Mouse (Mus musculus): ENCODE results near the gene Ctxn1. TPM values are rescaled to one million over a fixed set of nuclear protein-coding genes. Genes with fewer than 3 reads are reported as not detected.

Gene Ctxn1
- polyA plus RNA-seq, 1 experiment from 2014 or later, result 58.0 TPM

DNA sequence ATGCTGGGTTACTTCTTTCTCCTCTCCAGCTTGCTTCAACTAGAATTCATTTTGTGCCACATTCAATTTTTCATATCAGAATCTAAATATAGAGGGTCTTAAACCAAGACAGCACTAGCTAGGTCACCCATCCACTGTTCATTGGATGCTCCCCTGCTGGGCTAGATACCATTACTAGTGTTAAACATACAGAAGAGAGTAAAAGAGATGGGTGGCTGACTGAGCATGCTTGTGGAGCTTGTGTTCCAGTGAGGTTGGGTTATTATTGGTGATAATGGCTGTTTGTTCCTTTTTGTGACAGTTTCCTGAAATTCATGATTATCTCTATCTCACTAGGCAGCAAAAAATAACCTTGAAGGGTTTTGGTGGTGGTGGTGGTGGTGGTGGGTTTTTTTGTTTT lies 37.0 kb downstream of the Ctxn1 start:
- Histone ChIP-seq H3K9me3 (ENCODE audit: control insufficient read depth, low read length) (no peaks in the 10 kb centered on the region), H3K36me3 (ENCODE audit: control insufficient read depth, insufficient read depth, low read length) (no peaks in the 10 kb centered on the region), H3K4me3 (ENCODE audit: low read length) (no peak overlapping the region), H3K4me1 (replicated peaks; ENCODE audit: control insufficient read depth, insufficient read depth, low read length) (no peaks in the 10 kb centered on the region), H3K27me3 (ENCODE audit: control insufficient read depth, insufficient read depth, low read depth, low read length) (peaks cover 18% of the 10 kb centered on the region), H3K9ac (ENCODE audit: low read length) (no peak overlapping the region), H3K27ac (ENCODE audit: low read length) (no peak overlapping the region), H3K4me2 (ENCODE audit: low read depth, low read length) (no peak overlapping the region)
- ATAC-seq (ENCODE audit: low read depth), result no peak

DNA sequence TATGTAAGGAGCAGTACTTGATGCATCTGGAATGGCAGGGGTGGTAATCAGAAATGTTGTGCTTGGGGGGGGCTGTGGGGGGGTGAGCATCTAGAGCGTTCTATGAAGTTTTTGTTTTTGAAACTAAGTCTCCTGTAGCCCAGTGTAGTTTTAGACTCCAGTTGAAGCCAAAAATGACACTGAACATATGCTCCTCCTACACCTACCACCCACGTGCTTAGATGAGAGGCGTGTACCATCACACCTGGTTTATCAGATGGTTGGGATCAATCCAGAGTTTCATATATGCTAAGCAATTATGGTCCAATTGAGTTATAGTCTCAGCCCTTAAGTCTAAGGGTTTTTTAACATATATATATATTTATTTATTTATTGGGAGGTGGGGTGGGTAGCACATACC lies 39.5 kb downstream of the Ctxn1 start:
- Histone ChIP-seq H3K27ac (ENCODE audit: low read length) (no peak overlapping the region), H3K4me3 (ENCODE audit: low read length) (no peak overlapping the region), H3K4me2 (ENCODE audit: low read depth, low read length) (no peak overlapping the region), H3K9me3 (ENCODE audit: control insufficient read depth, low read length) (no peaks in the 10 kb centered on the region), H3K27me3 (ENCODE audit: control insufficient read depth, insufficient read depth, low read depth, low read length) (peaks cover 23% of the 10 kb centered on the region), H3K36me3 (ENCODE audit: control insufficient read depth, insufficient read depth, low read length) (no peaks in the 10 kb centered on the region), H3K4me1 (replicated peaks; ENCODE audit: control insufficient read depth, insufficient read depth, low read length) (peaks cover 3% of the 10 kb centered on the region), H3K9ac (ENCODE audit: low read length) (no peak overlapping the region)
- no peak for ATAC-seq (ENCODE audit: low read depth)
- WGBS, result 85% methylated on average over 3 of the region's 3 CpGs

DNA sequence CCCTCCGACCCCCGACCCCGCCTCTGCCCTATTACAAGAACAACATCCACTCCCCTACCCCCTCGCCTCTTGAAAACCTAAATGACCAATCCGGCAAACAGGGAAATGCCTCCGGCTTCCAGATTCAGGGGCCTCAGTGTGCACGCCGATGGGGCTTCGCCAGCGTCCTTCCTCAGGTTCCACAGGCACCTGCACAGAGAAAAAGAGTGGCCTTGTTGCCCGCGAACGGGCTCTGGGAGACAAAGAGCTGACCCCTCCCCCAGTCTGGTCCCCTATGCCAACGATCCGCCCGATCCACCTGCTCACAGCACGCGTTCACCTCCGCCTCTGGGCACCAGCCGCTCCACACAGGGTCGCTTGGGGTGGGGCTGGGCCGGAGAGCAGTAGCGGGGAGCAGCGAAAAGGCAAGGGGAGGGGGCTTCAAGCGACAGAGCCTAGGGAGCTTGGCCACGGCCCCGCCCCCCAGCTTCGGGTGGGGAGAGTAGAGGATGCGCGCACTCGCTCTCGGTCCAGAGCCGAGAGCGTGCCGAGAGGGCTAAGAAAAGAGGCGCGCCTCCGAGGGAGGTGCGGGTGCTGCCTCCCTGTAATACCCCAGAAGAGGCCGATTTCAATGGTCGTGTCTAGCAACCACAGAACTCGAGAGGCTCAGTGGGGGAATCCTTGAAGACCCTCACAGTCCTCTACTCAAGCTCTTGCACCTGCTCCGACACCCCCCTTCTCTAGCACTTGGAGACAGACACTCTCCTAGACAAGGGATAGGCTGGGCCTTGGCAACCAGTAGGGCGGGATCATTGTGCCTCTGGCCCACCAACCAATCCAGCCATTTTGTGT lies 42.1 kb downstream of the Ctxn1 start, which contains the start of gene Prr36:
Gene Prr36, minus strand, starts transcription at position 669 of the 831 bp plus-strand sequence.
- 0 out of 2 replicates have a peak within 1 kb of the TSS, but pooled peaks have one; percentile 37 for H3K27ac ChIP-seq (ENCODE audit: low read length)
- 3% methylated on average over 44 of the region's 44 CpGs for WGBS
- H3K9me3 ChIP-seq (ENCODE audit: control insufficient read depth, low read length), result no peaks in the 10 kb centered on the region
- peak within 1 kb of the TSS; percentile 74 for H3K4me2 ChIP-seq (ENCODE audit: low read depth, low read length)
- peaks cover 15% of the 10 kb centered on the region for H3K4me1 ChIP-seq (replicated peaks; ENCODE audit: control insufficient read depth, insufficient read depth, low read length)
- ATAC-seq (ENCODE audit: low read depth), result 0 out of 2 replicates have a peak, but pooled peaks have one; percentile 2
- H3K9ac ChIP-seq (ENCODE audit: low read length), result peak within 1 kb of the TSS; percentile 64
- peaks cover 23% of the 10 kb centered on the region for H3K27me3 ChIP-seq (ENCODE audit: control insufficient read depth, insufficient read depth, low read depth, low read length)
- H3K36me3 ChIP-seq (ENCODE audit: control insufficient read depth, insufficient read depth, low read length), result no peaks in the 10 kb centered on the region
- peak within 1 kb of the TSS; percentile 56 for H3K4me3 ChIP-seq (ENCODE audit: low read length)

DNA sequence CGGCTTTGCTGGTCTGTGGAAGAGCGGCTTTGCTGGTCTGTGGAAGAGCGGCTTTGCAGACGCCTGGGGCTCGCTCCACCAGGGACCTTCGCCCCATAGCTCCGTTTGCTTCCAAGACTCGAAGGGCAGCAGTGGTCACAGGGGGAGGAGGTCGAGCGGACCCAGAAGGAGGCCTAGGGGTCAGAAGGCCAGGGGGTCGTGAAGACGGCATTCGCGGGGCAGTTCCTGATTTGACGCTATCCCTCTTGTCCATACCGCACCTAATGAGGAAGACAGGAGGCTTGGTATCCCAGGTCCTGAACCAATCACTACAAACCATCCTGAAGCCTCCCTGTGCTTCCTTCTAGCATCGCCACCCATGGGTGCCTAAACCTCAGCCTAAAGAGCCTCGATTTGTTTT lies 42.8 kb downstream of the Ctxn1 start:
- Histone ChIP-seq H3K27ac (ENCODE audit: low read length) (no peak overlapping the region), H3K36me3 (ENCODE audit: control insufficient read depth, insufficient read depth, low read length) (no peaks in the 10 kb centered on the region), H3K4me3 (ENCODE audit: low read length) (peak overlapping the region; percentile 56), H3K27me3 (ENCODE audit: control insufficient read depth, insufficient read depth, low read depth, low read length) (peaks cover 23% of the 10 kb centered on the region), H3K9ac (ENCODE audit: low read length) (peak overlapping the region; percentile 64), H3K4me1 (replicated peaks; ENCODE audit: control insufficient read depth, insufficient read depth, low read length) (peaks cover 15% of the 10 kb centered on the region), H3K9me3 (ENCODE audit: control insufficient read depth, low read length) (no peaks in the 10 kb centered on the region), H3K4me2 (ENCODE audit: low read depth, low read length) (peak overlapping the region; percentile 74)
- no peak for ATAC-seq (ENCODE audit: low read depth)
- 6% methylated on average over 18 of the region's 18 CpGs for WGBS

DNA sequence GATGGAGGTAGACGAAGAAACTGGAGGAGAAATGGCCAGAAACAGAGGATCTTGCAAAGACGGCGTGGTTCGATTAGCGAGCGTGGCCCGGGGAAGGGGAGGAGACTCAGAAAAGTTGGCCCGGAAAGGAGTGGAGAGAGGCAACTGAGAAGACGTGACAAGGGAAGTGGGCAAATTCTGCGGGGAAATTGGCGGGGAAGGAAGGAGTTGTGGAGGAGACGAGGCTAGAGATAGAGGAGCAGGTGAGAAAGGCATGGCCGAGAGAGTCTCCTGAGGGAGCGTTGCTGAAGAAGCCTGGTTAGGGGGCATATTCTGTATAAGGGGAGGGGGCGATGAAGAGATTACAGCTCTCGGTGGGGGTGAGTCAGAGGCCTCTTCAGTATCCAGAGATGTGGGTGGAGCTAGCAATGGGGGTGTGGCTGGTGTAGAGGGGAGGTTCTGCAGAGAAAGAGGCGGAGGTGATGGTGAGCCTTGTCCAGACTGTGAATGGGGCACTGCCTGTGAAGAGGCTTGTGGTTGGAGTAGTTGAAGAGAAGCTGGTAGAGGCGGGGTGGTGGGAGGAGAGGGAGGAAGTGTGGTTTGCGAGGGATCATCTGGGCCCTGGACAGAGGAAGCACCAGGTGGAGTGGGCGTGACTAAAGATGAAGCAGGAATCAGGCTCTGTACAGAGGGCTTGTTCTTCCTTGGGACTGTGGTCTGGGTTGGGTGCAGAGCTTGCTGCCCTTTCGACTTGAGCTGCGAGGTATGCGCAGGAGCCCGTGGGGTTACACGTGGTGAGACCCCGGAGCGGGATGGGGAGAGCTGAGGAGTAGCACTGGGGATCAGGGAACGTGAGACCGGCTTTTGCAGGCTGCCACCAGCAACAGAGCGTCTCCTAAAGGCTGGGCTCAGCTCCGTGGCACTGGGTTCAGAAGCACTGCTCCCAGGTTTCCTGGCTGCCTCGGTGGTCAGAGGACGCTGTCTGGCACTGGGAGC lies 44.8 kb downstream of the Ctxn1 start:
- Histone ChIP-seq H3K27me3 (ENCODE audit: control insufficient read depth, insufficient read depth, low read depth, low read length) (peaks cover 23% of the 10 kb centered on the region), H3K4me3 (ENCODE audit: low read length) (peak overlapping the region; percentile 58), H3K36me3 (ENCODE audit: control insufficient read depth, insufficient read depth, low read length) (peaks cover 5% of the 10 kb centered on the region; the same call in 1 of the 2 replicates), H3K4me2 (ENCODE audit: low read depth, low read length) (peak overlapping the region; percentile 96), H3K27ac (ENCODE audit: low read length) (peak overlapping the region; percentile 90), H3K9me3 (ENCODE audit: control insufficient read depth, low read length) (no peaks in the 10 kb centered on the region), H3K4me1 (replicated peaks; ENCODE audit: control insufficient read depth, insufficient read depth, low read length) (peaks cover 15% of the 10 kb centered on the region), H3K9ac (ENCODE audit: low read length) (peak overlapping the region; percentile 64)
- peak; percentile 80 for ATAC-seq (ENCODE audit: low read depth)
- WGBS, result 4% methylated on average over 33 of the region's 33 CpGs

GRCm38 (mm10) chr8:4213210-4214005 lies 45.7 kb downstream of the Ctxn1 start:
- peak; percentile 80 for ATAC-seq (ENCODE audit: low read depth)
- WGBS, result 2% methylated on average over 18 of the region's 18 CpGs
- H3K4me2 ChIP-seq (ENCODE audit: low read depth, low read length), result peak overlapping the region; percentile 96
- peaks cover 6% of the 10 kb centered on the region; the same call in 1 of the 2 replicates for H3K36me3 ChIP-seq (ENCODE audit: control insufficient read depth, insufficient read depth, low read length)
- H3K9me3 ChIP-seq (ENCODE audit: control insufficient read depth, low read length), result no peaks in the 10 kb centered on the region; the same call in 1 of the 2 replicates
- peaks cover 23% of the 10 kb centered on the region for H3K27me3 ChIP-seq (ENCODE audit: control insufficient read depth, insufficient read depth, low read depth, low read length)
- H3K9ac ChIP-seq (ENCODE audit: low read length), result peak overlapping the region; percentile 64
- peaks cover 15% of the 10 kb centered on the region for H3K4me1 ChIP-seq (replicated peaks; ENCODE audit: control insufficient read depth, insufficient read depth, low read length)
- peak overlapping the region; percentile 58 for H3K4me3 ChIP-seq (ENCODE audit: low read length)
- H3K27ac ChIP-seq (ENCODE audit: low read length), result peak overlapping the region; percentile 90

DNA sequence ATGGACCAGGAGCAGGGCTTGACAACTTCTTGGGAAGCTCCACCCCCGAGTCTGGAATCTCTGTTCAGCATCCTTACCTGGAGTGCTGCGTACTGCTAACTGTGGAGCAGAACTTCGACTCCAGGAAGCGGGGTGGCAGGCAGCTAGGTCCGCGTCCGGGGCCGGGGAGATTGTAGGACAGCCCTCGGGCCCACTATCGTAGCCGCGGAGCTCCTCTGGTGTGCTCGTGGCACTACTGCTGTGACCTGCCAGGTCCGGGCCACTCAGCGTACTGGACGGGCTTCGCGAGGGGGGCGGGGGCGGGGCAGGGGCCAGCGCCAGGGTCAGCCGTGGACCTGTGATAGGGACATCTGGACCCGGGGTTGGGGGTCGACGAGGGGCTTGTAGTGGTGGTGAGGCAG lies 46.3 kb downstream of the Ctxn1 start:
- Histone ChIP-seq H3K4me3 (ENCODE audit: low read length) (peak overlapping the region; percentile 58), H3K27ac (ENCODE audit: low read length) (peak overlapping the region; percentile 90), H3K27me3 (ENCODE audit: control insufficient read depth, insufficient read depth, low read depth, low read length) (peaks cover 19% of the 10 kb centered on the region), H3K4me1 (replicated peaks; ENCODE audit: control insufficient read depth, insufficient read depth, low read length) (peaks cover 15% of the 10 kb centered on the region), H3K36me3 (ENCODE audit: control insufficient read depth, insufficient read depth, low read length) (peaks cover 6% of the 10 kb centered on the region; the same call in 1 of the 2 replicates), H3K4me2 (ENCODE audit: low read depth, low read length) (peak overlapping the region; percentile 96), H3K9ac (ENCODE audit: low read length) (peak overlapping the region; percentile 64), H3K9me3 (ENCODE audit: control insufficient read depth, low read length) (no peaks in the 10 kb centered on the region; the same call in 1 of the 2 replicates)
- ATAC-seq (ENCODE audit: low read depth), result peak; percentile 15
- WGBS, result under 1% methylated on average over 25 of the region's 25 CpGs

DNA sequence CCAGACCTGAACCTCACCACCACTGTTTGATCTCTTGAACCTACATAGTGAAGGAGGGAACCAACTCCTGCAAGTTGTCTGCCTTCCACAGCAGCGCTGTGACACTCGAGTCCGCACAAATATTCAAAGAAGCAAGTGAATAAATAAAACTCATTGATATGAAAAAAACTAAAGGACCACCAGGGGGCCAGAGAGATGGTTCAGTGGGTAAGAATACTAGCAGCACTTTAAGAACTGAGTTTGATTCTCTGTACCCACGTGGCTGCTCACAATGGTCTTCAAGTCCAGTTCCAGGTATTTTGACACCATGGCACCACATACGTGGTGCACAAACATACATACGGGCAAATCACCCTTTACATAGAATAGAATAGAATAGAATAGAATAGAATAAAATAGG lies 48.0 kb downstream of the Ctxn1 start:
- no peaks in the 10 kb centered on the region; the same call in 1 of the 2 replicates for H3K9me3 ChIP-seq (ENCODE audit: control insufficient read depth, low read length)
- peaks cover 6% of the 10 kb centered on the region; the same call in 1 of the 2 replicates for H3K27me3 ChIP-seq (ENCODE audit: control insufficient read depth, insufficient read depth, low read depth, low read length)
- WGBS, result 65% methylated on average over 6 of the region's 6 CpGs
- peaks cover 15% of the 10 kb centered on the region for H3K4me1 ChIP-seq (replicated peaks; ENCODE audit: control insufficient read depth, insufficient read depth, low read length)
- no peak overlapping the region for H3K4me2 ChIP-seq (ENCODE audit: low read depth, low read length)
- no peak for ATAC-seq (ENCODE audit: low read depth)
- no peak overlapping the region for H3K27ac ChIP-seq (ENCODE audit: low read length)
- H3K36me3 ChIP-seq (ENCODE audit: control insufficient read depth, insufficient read depth, low read length), result peaks cover 6% of the 10 kb centered on the region; the same call in 1 of the 2 replicates
- no peak overlapping the region for H3K4me3 ChIP-seq (ENCODE audit: low read length)
- H3K9ac ChIP-seq (ENCODE audit: low read length), result no peak overlapping the region

Measured in lung, embryonic 16.5 days (tissue).